Mouse (Mus musculus) liver (tissue): ENCODE measurements around the gene Man2a1.

Experiments
- DNase-seq: peaks from one replicate; pipeline ENCODE4 v3.0.0-alpha.2; 2020; ENCODE audit warnings: mixed read lengths

The Man2a1 gene

GRCm38 (mm10) chr17:64600372-64601090 is at the start of gene Man2a1:
Gene Man2a1, plus strand, starts transcription at chr17:64600736.
- peak; percentile 90 for DNase-seq

GRCm38 (mm10) chr17:64553358-64553757 is 47.2 kb upstream of the Man2a1 start:
- DNase-seq, result no peak

GRCm38 (mm10) chr17:64554901-64555300 is 45.6 kb upstream of the Man2a1 start:
- DNase-seq, result no peak

- DNase-seq, result no peak
Measured at GRCm38 (mm10) chr17:64556661-64557445, 43.7 kb upstream of the Man2a1 start.

- peak; percentile 22 for DNase-seq
Measured at GRCm38 (mm10) chr17:64558994-64559540, 41.5 kb upstream of the Man2a1 start.

GRCm38 (mm10) chr17:64566435-64566834 is 34.1 kb upstream of the Man2a1 start:
- no peak for DNase-seq

GRCm38 (mm10) chr17:64567546-64567945 is 33.0 kb upstream of the Man2a1 start:
- peak; percentile 61 for DNase-seq

- no peak for DNase-seq
Measured at GRCm38 (mm10) chr17:64573981-64574380, 26.6 kb upstream of the Man2a1 start.

GRCm38 (mm10) chr17:64575240-64575639 is 25.3 kb upstream of the Man2a1 start:
- DNase-seq, result peak; percentile 33

GRCm38 (mm10) chr17:64577485-64577884 is 23.1 kb upstream of the Man2a1 start:
- no peak for DNase-seq

GRCm38 (mm10) chr17:64578346-64578745 is 22.2 kb upstream of the Man2a1 start:
- DNase-seq, result no peak

- peak; percentile 15 for DNase-seq
Measured at GRCm38 (mm10) chr17:64579696-64580095, 20.8 kb upstream of the Man2a1 start.

- DNase-seq, result no peak
Measured at GRCm38 (mm10) chr17:64581133-64581532, 19.4 kb upstream of the Man2a1 start.

- DNase-seq, result no peak
Measured at GRCm38 (mm10) chr17:64581962-64582361, 18.6 kb upstream of the Man2a1 start.

GRCm38 (mm10) chr17:64590483-64590882 is 10.1 kb upstream of the Man2a1 start:
- DNase-seq, result no peak

- no peak for DNase-seq
Measured at GRCm38 (mm10) chr17:64591366-64591765, 9.2 kb upstream of the Man2a1 start.

- no peak for DNase-seq
Measured at GRCm38 (mm10) chr17:64592355-64592754, 8.2 kb upstream of the Man2a1 start.

- DNase-seq, result no peak
Measured at GRCm38 (mm10) chr17:64592788-64593187, 7.7 kb upstream of the Man2a1 start.

- DNase-seq, result no peak
Measured at GRCm38 (mm10) chr17:64597770-64598169, 2.8 kb upstream of the Man2a1 start.

GRCm38 (mm10) chr17:64599916-64600315 is 620 bp upstream of the Man2a1 start:
- DNase-seq, result no peak

GRCm38 (mm10) chr17:64601091-64601750 is 685 bp downstream of the Man2a1 start:
- peak; percentile 54 for DNase-seq

- DNase-seq, result peak; percentile 66
Measured at GRCm38 (mm10) chr17:64601751-64602578, 1.4 kb downstream of the Man2a1 start.
